Mouse (Mus musculus) erythroblast, embryonic 14.5 days (primary cell): ENCODE data around the gene Pwp2.

Source experiments
- GATA1 ChIP-seq: IDR thresholded peaks from 2 replicates; pipeline ENCODE4 v1.6.1; 2012; ENCODE audit warnings: low read length, inconsistent platforms, mixed read lengths
- TAL1 ChIP-seq: IDR thresholded peaks from 3 replicates; pipeline ENCODE4 v1.6.1; 2012; ENCODE audit warnings: low read length, inconsistent platforms, mixed read lengths

DNA sequence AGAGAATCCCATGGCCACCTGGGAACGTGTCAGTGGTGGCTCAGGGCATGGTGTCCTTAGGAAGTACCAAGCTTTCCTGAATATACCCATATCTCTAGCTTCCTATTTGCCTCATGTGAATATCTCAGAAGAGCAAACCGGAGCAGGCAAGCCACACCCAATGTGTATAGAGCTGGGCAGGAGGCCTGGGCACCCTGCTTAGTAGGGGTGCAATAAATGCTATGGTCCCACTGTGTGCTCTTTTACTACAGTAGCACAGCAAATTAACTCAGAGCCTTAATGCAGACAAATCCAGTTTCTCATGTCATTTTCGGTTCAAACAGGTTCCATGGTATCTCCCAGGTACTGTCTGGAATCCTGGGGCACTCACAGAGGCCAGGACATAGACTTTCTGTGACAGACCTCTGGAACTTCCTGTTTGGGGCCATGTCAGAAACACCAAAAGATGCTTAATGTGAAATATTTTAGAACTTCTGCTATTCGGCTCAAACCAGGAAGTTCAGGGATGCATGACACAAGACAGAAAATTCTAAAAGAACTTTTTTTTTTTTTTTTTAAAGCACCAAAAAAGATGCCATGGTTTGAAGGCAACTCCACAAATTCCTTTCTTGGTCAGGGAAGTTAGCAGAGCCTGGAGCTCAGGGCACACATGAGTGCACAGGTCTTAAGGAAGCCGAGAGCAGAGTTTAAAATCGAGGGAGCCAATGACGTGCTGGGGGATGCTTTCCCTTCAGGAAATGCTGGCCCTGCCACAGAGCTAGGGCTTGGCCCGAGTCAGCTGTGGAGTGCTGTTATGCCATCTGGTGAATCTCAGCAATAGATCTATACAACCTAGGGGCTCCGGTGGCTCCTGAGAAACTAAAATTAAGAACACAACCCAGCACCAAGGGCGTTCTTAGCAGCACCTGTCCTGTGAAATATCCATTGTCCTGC is 35.8 kb downstream of the Pwp2 start:
- TF ChIP-seq GATA1 (no peak), TAL1 (no peak)
